ENCODE assay signal across 18 mouse cellular contexts in genomic region chr2:21067292-21067850, GRCm38 (mm10).
A peak's percentile ranks its signal among the peaks of the same experiment; 100 is the strongest.
DNase-seq lines count a peak whose midpoint lies in the region; ATAC-seq lines count a peak whose summit lies in the region.
"Had no signal": no experiment of that assay in that cellular context is flagged by ENCODE, and none has a peak within 500 bp of the region (broad histone marks: within the 10 kb centered on the region; RNA-seq: fewer than 3 reads in every experiment).

No protein-coding gene starts in this region.

- H3K27me3 ChIP-seq in heart, embryonic 10.5 days (ENCODE audit: insufficient read depth, poor library complexity, severe bottlenecking), result no peaks in the 10 kb centered on the region
- H3K27me3 ChIP-seq in limb, embryonic 10.5 days (ENCODE audit: low read depth, poor library complexity, severe bottlenecking), result no peaks in the 10 kb centered on the region
- no peaks in the 10 kb centered on the region for H3K27me3 ChIP-seq in forebrain, embryonic 10.5 days (ENCODE audit: poor library complexity, severe bottlenecking)
- H3K27me3 ChIP-seq: intestine, embryonic 15.5 days had no signal

- H3K36me3 ChIP-seq in heart, embryonic 10.5 days, result no peaks in the 10 kb centered on the region
- H3K36me3 ChIP-seq in limb, embryonic 10.5 days, result no peaks in the 10 kb centered on the region
- H3K36me3 ChIP-seq in forebrain, embryonic 10.5 days (replicated peaks), result no peaks in the 10 kb centered on the region
- H3K36me3 ChIP-seq: embryonic facial prominence, embryonic 10.5 days; intestine, embryonic 15.5 days had no signal

- peak; percentile 60 for ATAC-seq in common myeloid progenitor, adult 5-6 weeks (replicated peaks; ENCODE audit: low read depth, poor library complexity, severe bottlenecking)
- ATAC-seq: CD4-positive, CD25-positive, alpha-beta regulatory T cell, adult 4 months; forebrain, embryonic 14.5 days; intestine, embryonic 15.5 days had no signal

- peak; percentile 68 for DNase-seq in heart, embryonic 10.5 days (ENCODE audit: low spot score)
- DNase-seq in heart, postnatal 4 days, result no peak
- peak; percentile 11 for DNase-seq in A20 (ENCODE audit: low read depth, low spot score)
- no peak for DNase-seq in limb, embryonic 10.5 days (ENCODE audit: low spot score)
- no peak for DNase-seq in forebrain, embryonic 10.5 days (ENCODE audit: extremely low spot score, low spot score)
- DNase-seq: adrenal gland, postnatal 10 days; B cell, adult 2 months; cerebellum, adult 18-20 months; cerebellum, adult 9-11 months; cerebellum, postnatal 36 days; gastrocnemius, postnatal 10 days; heart, postnatal 10 days had no signal

- no peaks in the 10 kb centered on the region for H3K9me3 ChIP-seq in heart, embryonic 10.5 days
- H3K9me3 ChIP-seq in limb, embryonic 10.5 days (replicated peaks), result no peaks in the 10 kb centered on the region
- H3K9me3 ChIP-seq in forebrain, embryonic 10.5 days, result no peaks in the 10 kb centered on the region
- H3K9me3 ChIP-seq: embryonic facial prominence, embryonic 10.5 days; intestine, embryonic 15.5 days had no signal

- 77% methylated on average over 9 of the region's 9 CpGs for WGBS in heart, embryonic 10.5 days
- WGBS in limb, embryonic 10.5 days, result 89% methylated on average over 9 of the region's 9 CpGs
- WGBS in forebrain, embryonic 10.5 days, result 93% methylated on average over 9 of the region's 9 CpGs

- H3K27ac ChIP-seq in heart, embryonic 10.5 days, result no peak overlapping the region
- no peak overlapping the region for H3K27ac ChIP-seq in limb, embryonic 10.5 days
- no peak overlapping the region for H3K27ac ChIP-seq in forebrain, embryonic 10.5 days
- H3K27ac ChIP-seq: embryonic facial prominence, embryonic 10.5 days; hindbrain, embryonic 14.5 days; intestine, embryonic 15.5 days had no signal

- H3K4me3 ChIP-seq in heart, embryonic 10.5 days, result no peak overlapping the region
- no peak overlapping the region for H3K4me3 ChIP-seq in limb, embryonic 10.5 days
- no peak overlapping the region for H3K4me3 ChIP-seq in forebrain, embryonic 10.5 days
- H3K4me3 ChIP-seq: embryonic facial prominence, embryonic 10.5 days; intestine, embryonic 15.5 days had no signal

- H3K4me1 ChIP-seq in heart, embryonic 10.5 days, result no peaks in the 10 kb centered on the region
- no peaks in the 10 kb centered on the region for H3K4me1 ChIP-seq in limb, embryonic 10.5 days
- no peaks in the 10 kb centered on the region for H3K4me1 ChIP-seq in forebrain, embryonic 10.5 days
- H3K4me1 ChIP-seq: embryonic facial prominence, embryonic 10.5 days; intestine, embryonic 15.5 days had no signal

Comparison
In these comparisons a context has a peak if more than half of its experiments do, and no peak if none do; other contexts are left out.
1. DNase-seq: peak in heart, embryonic 10.5 days (single experiment) and A20 (single experiment); none in heart, postnatal 4 days (single experiment), limb, embryonic 10.5 days (single experiment) and forebrain, embryonic 10.5 days (single experiment).